Mouse (Mus musculus) C2C12 (cell line): ENCODE measurements around the gene Timm13. TPM values are rescaled to one million over a fixed set of nuclear protein-coding genes. Genes with fewer than 3 reads are reported as not detected.

Source experiments
- H3K27me3 ChIP-seq: one replicate; pipeline ENCODE4 v1.6.1; 2011; ENCODE audit not compliant: control insufficient read depth, insufficient read depth, insufficient read length
- H3K36me3 ChIP-seq: one replicate; pipeline ENCODE4 v1.6.1; 2011; ENCODE audit not compliant: control insufficient read depth, insufficient read depth
- H3K4me3 ChIP-seq: one replicate; pipeline ENCODE4 v1.5.1; 2011; ENCODE audit warnings: mild to moderate bottlenecking, control low read depth; ENCODE audit not compliant: poor library complexity, insufficient read depth, severe bottlenecking
- H3K79me2 ChIP-seq: one replicate; pipeline ENCODE4 v1.6.1; 2011; ENCODE audit not compliant: control insufficient read depth, insufficient read depth
- H3K79me3 ChIP-seq: one replicate; pipeline ENCODE4 v1.6.1; 2011; ENCODE audit warnings: low read depth, control low read depth
- H3ac ChIP-seq: one replicate; pipeline ENCODE3; 2011; ENCODE audit warnings: low read depth; ENCODE audit not compliant: control insufficient read depth, insufficient read length
- CEBPB ChIP-seq: IDR thresholded peaks from one replicate; pipeline ENCODE4 v1.6.1; 2011; ENCODE audit warnings: low read depth, mild to moderate bottlenecking, control low read depth, moderate library complexity
- CTCF ChIP-seq: IDR thresholded peaks from one replicate; pipeline ENCODE4 v1.5.1; 2011; ENCODE audit not compliant: control insufficient read depth, insufficient read depth, insufficient read length
- FOSL1 ChIP-seq: IDR thresholded peaks from one replicate; pipeline ENCODE4 v1.8.0; 2011; ENCODE audit warnings: mild to moderate bottlenecking, low read length; ENCODE audit not compliant: poor library complexity, insufficient read depth, severe bottlenecking
- MAX ChIP-seq: IDR thresholded peaks from one replicate; pipeline ENCODE4 v1.6.1; 2011; ENCODE audit warnings: mild to moderate bottlenecking, control low read depth
- MYOD1 ChIP-seq: IDR thresholded peaks from one replicate; pipeline ENCODE4 v1.6.1; 2011; ENCODE audit warnings: low read depth; ENCODE audit not compliant: control insufficient read depth, insufficient read length
- MYOG ChIP-seq: IDR thresholded peaks from one replicate; pipeline ENCODE4 v1.6.1; 2011; ENCODE audit not compliant: control insufficient read depth, insufficient read length; ENCODE audit errors: extremely low read depth
- USF1 ChIP-seq: IDR thresholded peaks from one replicate; pipeline ENCODE4 v1.6.1; 2011; ENCODE audit warnings: low read depth, mild to moderate bottlenecking, control low read depth, moderate library complexity
- polyA plus RNA-seq: library from polyadenylated mRNA; unstranded; fragments of >200 nt; fragmentation: generic; extraction: Trizol; gene quantifications from one replicate; pipeline ENCODE4 v1.2.1, GENCODE M21; 2012; ENCODE audit warnings: missing spikeins

The Timm13 gene
- polyA plus RNA-seq, 1 experiment, result 263 TPM

- Histone ChIP-seq H3K4me3 (no peak overlapping the region), H3K79me2 (peaks cover 13% of the 10 kb centered on the region), H3K27me3 (no peaks in the 10 kb centered on the region), H3K79me3 (peaks cover 5% of the 10 kb centered on the region), H3K36me3 (no peaks in the 10 kb centered on the region), H3ac (no peak overlapping the region)
- TF ChIP-seq CEBPB (no peak), MYOD1 (peak; percentile 80), MYOG (no peak)
Measured at GRCm38 (mm10) chr10:80921923-80922322, 21.2 kb upstream of the Timm13 start.

DNA sequence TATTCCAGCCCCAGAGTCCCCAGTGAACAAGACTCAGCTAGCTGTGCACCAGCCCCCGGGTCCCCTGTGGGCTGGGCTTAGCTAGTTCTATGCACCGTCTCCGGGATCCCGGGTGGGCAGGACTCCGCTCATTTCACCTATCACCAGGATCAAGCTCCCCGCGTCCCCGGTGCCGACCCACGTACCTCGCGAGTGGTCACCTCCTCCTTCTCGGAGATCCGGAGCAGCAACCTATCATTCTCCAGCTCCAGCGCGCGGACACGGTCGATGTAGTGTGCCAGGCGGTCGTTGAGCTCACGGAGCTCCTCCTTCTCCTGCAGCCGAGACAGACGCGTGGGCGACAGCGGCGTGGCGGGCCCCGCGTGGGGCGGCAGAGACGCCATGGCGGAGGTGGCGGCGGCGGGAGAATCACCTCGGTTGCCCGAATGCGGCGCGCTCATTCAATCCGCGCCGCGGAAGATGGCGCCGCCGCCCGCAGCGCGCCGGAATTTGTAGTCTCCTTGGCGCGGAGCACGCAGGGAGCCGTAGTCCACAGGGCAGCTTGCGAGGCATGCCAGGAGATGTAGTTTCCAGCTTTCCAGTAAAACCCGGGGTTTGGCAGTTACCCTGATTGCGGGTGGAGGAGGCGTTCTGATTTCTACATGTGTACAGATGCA, 17.1 kb upstream of the Timm13 start, which contains the start of gene Lmnb2:
Gene Lmnb2, minus strand, starts transcription at position 467 of the 656 bp plus-strand sequence.
- peaks cover 53% of the 10 kb centered on the region for H3K79me2 ChIP-seq
- H3K27me3 ChIP-seq, result no peaks in the 10 kb centered on the region
- no peak for TF ChIP-seq MYOD1
- no peak for TF ChIP-seq USF1
- no peak for TF ChIP-seq FOSL1
- no peak for TF ChIP-seq MYOG
- H3ac ChIP-seq, result peak within 1 kb of the TSS; percentile 75
- peaks cover 18% of the 10 kb centered on the region for H3K79me3 ChIP-seq
- H3K36me3 ChIP-seq, result peaks cover 7% of the 10 kb centered on the region
- peak within 1 kb of the TSS; percentile 91 for H3K4me3 ChIP-seq

DNA sequence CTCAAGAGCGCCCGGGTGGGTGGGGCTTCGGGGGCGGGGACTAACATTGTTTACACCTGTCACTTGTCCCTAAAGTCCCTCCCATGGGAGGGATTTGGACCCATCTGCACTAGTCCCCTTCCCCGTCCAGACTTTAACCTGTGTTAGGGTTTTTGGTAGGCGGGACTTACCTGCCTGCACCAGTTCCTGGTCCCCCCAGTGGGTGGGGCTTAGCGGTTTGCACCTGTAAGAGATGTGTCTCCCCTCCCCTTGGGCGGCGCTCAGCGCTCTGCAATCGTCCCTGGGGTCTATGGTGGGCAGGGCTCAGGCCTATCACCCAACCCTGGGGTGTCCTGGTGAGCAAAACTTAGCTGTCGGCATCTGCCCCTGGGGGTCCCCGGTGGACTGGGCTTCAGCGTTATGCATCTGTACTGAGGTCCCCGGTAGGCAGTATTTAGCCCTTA, 16.6 kb upstream of the Timm13 start:
- peak overlapping the region; percentile 91 for H3K4me3 ChIP-seq
- H3K79me3 ChIP-seq, result peaks cover 18% of the 10 kb centered on the region
- no peak for TF ChIP-seq MYOD1
- TF ChIP-seq FOSL1, result no peak
- no peak for TF ChIP-seq CTCF
- no peak for TF ChIP-seq USF1
- no peak for TF ChIP-seq MAX
- no peak for TF ChIP-seq CEBPB
- no peak for TF ChIP-seq MYOG
- H3K36me3 ChIP-seq, result peaks cover 12% of the 10 kb centered on the region
- peak overlapping the region; percentile 75 for H3ac ChIP-seq
- peaks cover 57% of the 10 kb centered on the region for H3K79me2 ChIP-seq
- H3K27me3 ChIP-seq, result no peaks in the 10 kb centered on the region

DNA sequence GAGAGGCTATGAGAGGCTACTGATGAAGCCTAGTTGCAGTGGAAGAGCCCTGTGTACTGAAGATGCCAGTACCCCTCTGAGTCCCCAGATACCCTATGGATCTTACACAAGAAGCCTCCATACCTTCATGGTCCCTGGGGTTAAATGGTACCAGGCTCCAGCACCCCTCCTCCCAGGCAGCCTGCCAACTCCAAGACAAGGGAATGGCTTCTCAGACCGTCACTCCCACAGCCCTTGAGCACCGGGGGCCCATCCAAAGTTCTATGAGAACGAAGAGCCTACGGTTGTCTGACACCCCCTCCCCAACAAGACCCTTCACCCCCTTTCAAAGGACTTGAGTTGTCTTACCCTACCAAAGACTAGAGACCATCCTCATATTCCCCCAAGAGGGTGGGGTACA, 15.0 kb upstream of the Timm13 start:
- Histone ChIP-seq H3K4me3 (no peak overlapping the region), H3K79me3 (peaks cover 21% of the 10 kb centered on the region), H3K79me2 (peaks cover 71% of the 10 kb centered on the region), H3K36me3 (peaks cover 19% of the 10 kb centered on the region), H3K27me3 (no peaks in the 10 kb centered on the region), H3ac (no peak overlapping the region)
- TF ChIP-seq MYOD1 (no peak), CEBPB (no peak), FOSL1 (no peak), MAX (no peak), CTCF (no peak)

DNA sequence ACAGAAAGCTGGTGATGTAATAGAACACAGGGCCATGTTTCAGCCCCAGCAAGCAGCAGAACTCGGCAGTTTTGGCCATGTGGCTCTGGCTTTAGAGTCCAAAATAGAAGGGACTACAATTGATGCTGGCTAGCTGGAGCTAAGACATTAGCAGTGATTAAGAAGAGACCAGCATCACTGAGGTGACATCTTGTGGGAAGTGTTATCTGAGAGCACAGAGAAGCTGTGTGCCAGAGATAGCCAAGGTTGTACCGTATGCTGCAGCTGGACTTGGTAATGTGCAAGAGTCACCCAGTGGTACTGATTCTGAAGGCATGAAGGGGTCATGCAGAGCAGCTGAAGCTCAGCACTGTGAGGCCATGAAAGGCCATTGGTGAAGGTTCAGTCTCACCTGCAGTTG, 14.5 kb upstream of the Timm13 start:
- TF ChIP-seq CEBPB (no peak), MYOD1 (no peak), USF1 (no peak), MAX (no peak), CTCF (no peak), MYOG (no peak), FOSL1 (no peak)
- H3K27me3 ChIP-seq, result no peaks in the 10 kb centered on the region
- H3K4me3 ChIP-seq, result no peak overlapping the region

DNA sequence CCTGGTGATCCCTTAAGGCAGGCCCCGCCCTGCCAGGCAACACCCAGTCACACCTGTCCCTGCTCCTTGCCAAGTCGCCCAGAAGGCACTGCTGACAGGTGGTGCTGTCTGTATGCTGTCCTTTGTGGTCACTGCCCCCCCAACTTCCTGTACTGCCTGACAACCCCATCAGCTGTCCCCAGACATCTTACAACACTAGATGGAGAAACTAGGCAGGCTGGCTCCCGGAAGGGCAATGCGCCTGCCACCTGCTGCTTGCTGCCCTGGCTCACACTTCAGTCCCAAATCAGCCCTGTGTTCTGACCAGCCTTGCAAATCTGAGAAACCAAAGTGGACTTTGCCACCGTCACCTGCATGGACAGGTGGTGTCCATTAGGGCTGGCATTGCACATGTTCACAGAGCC, 13.5 kb upstream of the Timm13 start:
- Histone ChIP-seq H3K79me3 (peaks cover 22% of the 10 kb centered on the region), H3K27me3 (no peaks in the 10 kb centered on the region), H3ac (no peak overlapping the region), H3K4me3 (no peak overlapping the region), H3K36me3 (peaks cover 28% of the 10 kb centered on the region), H3K79me2 (peaks cover 71% of the 10 kb centered on the region)
- peak; percentile 99 for TF ChIP-seq MYOD1
- peak; percentile 76 for TF ChIP-seq MYOG
- TF ChIP-seq CTCF, result no peak

More for the DNA sequence above, 14.5 kb upstream of the Timm13 start:
- peaks cover 24% of the 10 kb centered on the region for H3K36me3 ChIP-seq
- H3ac ChIP-seq, result no peak overlapping the region
- peaks cover 22% of the 10 kb centered on the region for H3K79me3 ChIP-seq
- peaks cover 71% of the 10 kb centered on the region for H3K79me2 ChIP-seq
